Mouse (Mus musculus) lung, embryonic 16.5 days (tissue): ENCODE data around the gene Pskh1. TPM values are rescaled to one million over a fixed set of nuclear protein-coding genes. Genes with fewer than 3 reads are reported as not detected.
A peak's percentile ranks its signal among the peaks of the same experiment; 100 is the strongest.

Experiments
- ATAC-seq: fragments of 200-750 bp; cut with Nextera tagmentation; 2 replicates; pipeline ENCODE4 v1.8.0; 2017; ENCODE audit warnings: low read depth, mild to moderate bottlenecking, moderate library complexity
- H3K27ac ChIP-seq: fragments of 300-500 bp; sonication (generic); 2 replicates; pipeline ENCODE4 v1.5.1; 2014; ENCODE audit warnings: mild to moderate bottlenecking, control low read depth, low read length
- H3K27me3 ChIP-seq: fragments of 300-500 bp; sonication (generic); 2 replicates; pipeline ENCODE4 v1.6.1; 2014; ENCODE audit warnings: low read depth, low read length, mixed read lengths; ENCODE audit not compliant: control insufficient read depth, insufficient read depth
- H3K36me3 ChIP-seq: fragments of 300-500 bp; sonication (generic); 2 replicates; pipeline ENCODE4 v1.6.1; 2014; ENCODE audit warnings: low read length; ENCODE audit not compliant: control insufficient read depth, insufficient read depth
- H3K4me1 ChIP-seq: fragments of 300-500 bp; sonication (generic); replicated peaks from 2 replicates; pipeline ENCODE4 v1.6.1; 2014; ENCODE audit warnings: low read length, mixed read lengths; ENCODE audit not compliant: control insufficient read depth, insufficient read depth
- H3K4me2 ChIP-seq: fragments of 300-500 bp; sonication (generic); 2 replicates; pipeline ENCODE4 v1.6.1; 2014; ENCODE audit warnings: low read depth, low read length, control low read depth
- H3K4me3 ChIP-seq: fragments of 300-500 bp; sonication (generic); 2 replicates; pipeline ENCODE4 v1.5.1; 2014; ENCODE audit warnings: mild to moderate bottlenecking, low read length, control low read depth
- H3K9ac ChIP-seq: fragments of 300-500 bp; sonication (generic); 2 replicates; pipeline ENCODE4 v1.6.1; 2014; ENCODE audit warnings: low read length, control low read depth
- H3K9me3 ChIP-seq: fragments of 300-500 bp; sonication (generic); 2 replicates; pipeline ENCODE4 v1.6.1; 2016; ENCODE audit warnings: low read length; ENCODE audit not compliant: control insufficient read depth
- WGBS: fragments of 180-500 bp; shearing (Covaris S2); extraction: QIAGEN DNeasy Blood & Tissue Kit; methylation state at CpG from one replicate; pipeline ENCODE4 v1.1.7; 2014; 5-methylcytosine and 5-hydroxymethylcytosine counted together
- polyA plus RNA-seq: library from polyadenylated mRNA; unstranded; fragments of >200 nt; fragmentation: Nextera tagmentation; extraction: Ambion mirVana; gene quantifications from 2 replicates; pipeline ENCODE4 v1.2.1, GENCODE M21; 2015

Gene Pskh1
- polyA plus RNA-seq, 1 experiment from 2014 or later = 34.0 TPM

DNA sequence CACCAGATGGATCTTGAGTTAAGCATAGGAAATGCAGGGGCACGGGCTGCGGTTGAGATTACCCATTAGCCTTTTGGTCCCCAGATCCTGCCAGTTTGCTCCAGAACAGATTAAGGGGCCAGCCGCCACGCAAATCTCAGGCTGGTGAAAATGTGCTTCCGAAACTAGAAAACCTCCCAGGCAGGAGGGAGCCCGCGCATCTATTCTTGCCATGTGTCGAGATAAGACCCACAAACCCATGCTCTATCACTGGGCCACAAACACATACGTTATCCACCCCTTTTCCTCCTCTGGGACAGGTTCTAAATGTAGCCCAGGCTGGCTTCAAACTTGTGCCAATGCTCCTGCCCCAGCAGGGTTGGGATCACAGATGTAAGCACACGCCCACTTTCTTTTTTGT is 61.3 kb downstream of the Pskh1 start:
- ATAC-seq = no peak
- peaks cover 19% of the 10 kb centered on the region for H3K4me1 ChIP-seq
- H3K4me2 ChIP-seq = no peak overlapping the region
- 88% methylated on average over 10 of the region's 10 CpGs for WGBS
- no peak overlapping the region for H3K27ac ChIP-seq
- H3K36me3 ChIP-seq = peaks cover 2% of the 10 kb centered on the region; the same call in 1 of the 2 replicates
- no peak overlapping the region for H3K4me3 ChIP-seq
- no peaks in the 10 kb centered on the region for H3K27me3 ChIP-seq
- H3K9ac ChIP-seq = no peak overlapping the region
- H3K9me3 ChIP-seq = no peaks in the 10 kb centered on the region

DNA sequence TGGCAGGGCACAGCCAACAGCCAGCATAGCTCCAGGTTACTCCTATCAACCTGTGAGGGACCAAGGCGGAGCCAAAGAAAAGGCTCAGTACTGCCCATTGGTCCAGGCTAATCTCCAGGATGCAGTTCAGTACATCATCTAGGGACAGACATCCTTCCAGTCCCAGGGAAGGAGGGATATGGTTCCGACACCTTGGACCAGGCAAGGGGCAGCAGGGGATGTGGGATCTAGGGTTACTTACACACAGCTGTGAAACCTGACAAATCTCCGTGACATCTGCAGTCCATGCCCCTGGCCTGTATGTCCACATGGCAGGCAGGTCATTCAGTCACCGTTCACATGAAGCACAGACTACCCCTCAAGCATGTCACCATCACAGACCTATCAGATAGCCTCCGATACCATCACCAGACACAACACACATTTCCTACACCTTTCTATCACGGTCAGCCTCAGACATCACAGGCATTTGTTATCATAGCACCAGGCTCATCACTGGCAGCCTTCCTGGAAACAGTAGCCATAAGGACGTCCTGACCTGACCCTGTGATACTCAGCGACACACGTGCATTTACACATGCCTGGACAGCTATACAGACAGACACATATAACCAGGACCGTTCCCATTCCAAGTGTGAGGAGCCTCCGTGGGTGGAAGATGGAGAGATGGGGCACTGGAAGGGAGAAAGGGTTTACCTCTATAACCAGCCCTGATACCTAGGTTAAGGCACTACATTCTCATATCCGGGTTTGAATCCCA is 64.4 kb downstream of the Pskh1 start:
- Histone ChIP-seq H3K36me3 (0 out of 2 replicates have a peak, but pooled peaks cover 2% of the 10 kb centered on the region), H3K9me3 (no peaks in the 10 kb centered on the region), H3K27me3 (no peaks in the 10 kb centered on the region), H3K27ac (peak overlapping the region; percentile 92), H3K4me1 (peaks cover 28% of the 10 kb centered on the region), H3K4me3 (peak overlapping the region; percentile 91), H3K4me2 (peak overlapping the region; percentile 60), H3K9ac (peak overlapping the region; percentile 93)
- 42% methylated on average over 12 of the region's 12 CpGs for WGBS
- no peak for ATAC-seq

DNA sequence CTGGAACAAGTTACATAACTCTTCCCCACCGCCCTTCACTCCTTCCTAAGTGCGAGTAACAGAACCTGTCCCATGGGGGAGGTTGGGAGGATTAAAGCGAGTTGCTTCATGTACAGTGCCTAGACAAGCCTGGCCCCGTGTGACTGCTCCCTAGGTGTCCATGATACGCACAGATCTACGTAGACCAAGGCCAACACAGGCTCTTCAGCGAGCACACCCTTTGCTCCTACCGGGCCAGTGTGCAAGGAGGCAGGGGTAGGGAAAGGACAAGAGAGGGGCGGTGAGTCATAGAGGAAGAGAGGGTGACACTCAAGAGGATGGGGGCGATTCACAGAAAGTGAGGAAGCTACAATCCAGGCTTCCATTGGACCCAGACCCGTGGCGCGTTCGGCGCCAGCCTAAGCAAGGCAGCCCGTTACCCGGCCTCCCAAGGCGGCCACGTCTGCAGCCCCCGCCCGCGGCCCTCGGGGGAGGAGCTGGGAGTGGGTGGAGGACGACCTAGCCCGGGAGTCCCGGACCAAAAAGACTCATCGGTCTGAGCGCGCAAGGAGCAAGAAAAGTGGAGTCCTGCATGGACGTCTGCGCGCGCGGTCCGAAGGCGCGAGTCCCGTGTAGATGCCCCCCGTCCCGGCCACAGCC is 65.1 kb downstream of the Pskh1 start:
- Histone ChIP-seq H3K4me2 (peak overlapping the region; percentile 60), H3K27ac (peak overlapping the region; percentile 92), H3K4me3 (peak overlapping the region; percentile 91), H3K9ac (peak overlapping the region; percentile 93), H3K4me1 (peaks cover 28% of the 10 kb centered on the region), H3K36me3 (0 out of 2 replicates have a peak, but pooled peaks cover 2% of the 10 kb centered on the region), H3K27me3 (no peaks in the 10 kb centered on the region), H3K9me3 (no peaks in the 10 kb centered on the region)
- peak; percentile 72 for ATAC-seq
- under 1% methylated on average over 40 of the region's 40 CpGs for WGBS

DNA sequence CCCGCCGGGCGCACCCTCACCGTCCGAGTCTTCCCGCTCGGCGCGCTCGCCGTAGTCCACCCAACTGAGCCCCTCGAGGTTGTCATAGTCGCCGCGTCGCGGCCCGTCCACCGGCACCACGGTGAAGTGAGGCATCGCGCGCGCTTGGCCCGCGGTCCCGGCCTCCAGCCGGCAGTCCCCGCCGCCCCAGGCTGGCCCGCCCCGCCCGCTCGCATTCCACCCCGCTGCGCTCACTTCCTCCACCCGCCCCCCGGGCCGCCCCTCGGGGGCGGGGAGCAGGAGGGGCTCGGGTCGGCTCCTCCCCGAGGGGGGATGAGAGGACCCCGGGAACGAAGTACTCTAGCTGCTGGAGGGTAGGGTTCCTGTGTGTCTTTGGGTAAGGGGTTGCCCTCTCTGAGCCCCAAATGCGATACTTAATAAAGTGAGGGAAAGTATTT is 65.7 kb downstream of the Pskh1 start, which contains the start of gene Slc12a4:
Gene Slc12a4, minus strand, starts transcription at position 193 of the 437 bp plus-strand sequence.
- H3K9ac ChIP-seq = peak within 1 kb of the TSS; percentile 93
- peak within 1 kb of the TSS; percentile 91 for H3K4me3 ChIP-seq
- peaks cover 28% of the 10 kb centered on the region for H3K4me1 ChIP-seq
- H3K27ac ChIP-seq = peak within 1 kb of the TSS; percentile 92
- no peaks in the 10 kb centered on the region for H3K36me3 ChIP-seq
- peak; percentile 95 for ATAC-seq
- no peaks in the 10 kb centered on the region for H3K9me3 ChIP-seq
- no peaks in the 10 kb centered on the region for H3K27me3 ChIP-seq
- H3K4me2 ChIP-seq = peak within 1 kb of the TSS; percentile 60
- WGBS = under 1% methylated on average over 34 of the region's 47 CpGs

DNA sequence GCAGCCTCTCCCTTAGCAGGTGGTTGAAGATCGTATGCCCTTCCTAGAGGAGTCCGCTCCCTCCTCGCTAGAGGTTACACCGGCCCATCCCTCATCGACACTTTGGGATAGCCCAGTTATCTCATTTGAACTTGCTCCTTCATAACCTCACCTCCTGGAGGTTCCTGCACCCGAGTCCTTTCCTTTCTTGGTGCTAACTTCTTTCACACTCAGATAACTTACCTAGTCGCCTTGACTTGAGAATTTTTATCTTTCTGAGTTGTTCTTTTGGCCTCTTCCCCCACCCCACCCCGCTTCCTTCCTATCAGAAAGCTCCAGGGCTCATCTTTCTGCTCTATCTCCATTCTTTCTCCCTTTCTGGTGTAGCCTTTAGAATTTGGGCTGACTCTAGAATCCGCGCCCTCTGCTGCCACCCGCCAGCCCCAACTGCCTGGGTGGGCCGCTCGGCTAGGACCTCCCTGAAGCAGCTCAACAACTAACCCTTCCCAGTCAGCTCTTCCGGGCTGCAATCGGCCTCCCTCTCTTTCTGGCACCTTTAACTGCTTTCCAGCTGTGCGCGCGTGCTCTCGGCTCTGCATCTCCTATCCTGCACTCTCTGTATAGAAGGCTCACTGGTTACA is 66.6 kb downstream of the Pskh1 start:
- peak overlapping the region; percentile 60 for H3K4me2 ChIP-seq
- H3K4me1 ChIP-seq = peaks cover 28% of the 10 kb centered on the region
- H3K36me3 ChIP-seq = no peaks in the 10 kb centered on the region
- ATAC-seq = peak; percentile 72
- no peaks in the 10 kb centered on the region for H3K9me3 ChIP-seq
- H3K4me3 ChIP-seq = peak overlapping the region; percentile 91
- H3K27ac ChIP-seq = peak overlapping the region; percentile 41
- 7% methylated on average over 19 of the region's 19 CpGs for WGBS
- H3K9ac ChIP-seq = peak overlapping the region; percentile 21
- no peaks in the 10 kb centered on the region for H3K27me3 ChIP-seq

DNA sequence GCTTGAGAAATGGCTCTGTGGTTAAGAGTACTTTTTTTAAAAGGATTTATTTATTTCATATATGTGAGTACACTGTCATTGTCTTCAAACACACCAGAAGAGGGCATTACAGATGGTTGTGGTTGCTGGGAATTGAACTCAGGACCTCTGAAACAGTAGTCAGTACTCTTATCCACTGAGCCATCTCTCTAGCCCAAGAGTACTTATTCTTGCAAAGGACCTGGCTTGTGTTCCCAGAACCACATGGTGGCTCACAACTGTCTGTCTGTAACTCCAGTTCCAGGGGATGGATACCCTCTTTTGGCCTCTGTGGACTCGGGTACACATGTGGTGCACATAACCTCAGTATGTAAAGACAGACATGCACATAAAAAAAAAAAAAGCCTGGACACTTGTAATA is 69.1 kb downstream of the Pskh1 start:
- no peaks in the 10 kb centered on the region for H3K27me3 ChIP-seq
- H3K4me2 ChIP-seq = no peak overlapping the region
- H3K4me1 ChIP-seq = peaks cover 21% of the 10 kb centered on the region
- H3K36me3 ChIP-seq = no peaks in the 10 kb centered on the region
- no peak overlapping the region for H3K9ac ChIP-seq
- no peak overlapping the region for H3K27ac ChIP-seq
- 59% methylated on average over 1 of the region's 1 CpGs for WGBS
- H3K9me3 ChIP-seq = no peaks in the 10 kb centered on the region
- no peak overlapping the region for H3K4me3 ChIP-seq
- no peak for ATAC-seq

DNA sequence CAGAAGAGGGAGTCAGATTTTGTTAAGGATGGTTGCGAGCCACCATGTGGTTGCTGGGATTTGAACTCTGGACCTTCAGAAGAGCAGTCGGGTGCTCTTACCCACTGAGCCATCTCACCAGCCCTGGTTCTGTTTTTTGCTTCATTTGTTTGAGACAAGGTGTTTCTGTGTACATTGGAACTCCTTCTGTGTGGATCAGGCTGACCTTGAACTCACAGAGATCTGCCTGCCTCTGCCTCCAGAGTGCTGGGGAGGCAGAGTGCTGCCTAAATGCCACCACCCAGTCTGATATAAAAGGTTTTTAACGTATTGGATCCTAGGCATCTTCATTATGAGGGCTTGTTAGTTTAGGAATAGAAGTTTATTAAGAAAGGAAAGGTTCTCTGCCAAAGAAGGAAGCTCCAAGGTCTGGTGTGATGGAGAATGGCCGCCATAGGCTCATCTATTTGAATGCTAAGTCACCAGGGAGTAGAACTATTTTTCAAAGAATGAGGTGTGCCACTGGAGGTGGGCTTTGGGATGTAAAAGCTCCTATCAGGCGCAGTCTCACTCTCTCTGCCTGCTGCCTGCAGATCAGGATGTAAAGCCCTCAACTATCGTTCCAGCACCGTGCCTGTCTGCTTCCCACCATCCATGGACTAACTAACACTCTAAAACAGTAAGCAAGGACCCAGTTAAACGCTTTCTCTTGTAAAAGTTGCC is 70.9 kb downstream of the Pskh1 start:
- WGBS = 73% methylated on average over 8 of the region's 8 CpGs
- no peaks in the 10 kb centered on the region for H3K36me3 ChIP-seq
- H3K9me3 ChIP-seq = no peaks in the 10 kb centered on the region
- H3K27ac ChIP-seq = no peak overlapping the region
- no peak for ATAC-seq
- peaks cover 13% of the 10 kb centered on the region for H3K4me1 ChIP-seq
- H3K4me3 ChIP-seq = no peak overlapping the region
- H3K9ac ChIP-seq = no peak overlapping the region
- no peaks in the 10 kb centered on the region for H3K27me3 ChIP-seq
- H3K4me2 ChIP-seq = no peak overlapping the region

DNA sequence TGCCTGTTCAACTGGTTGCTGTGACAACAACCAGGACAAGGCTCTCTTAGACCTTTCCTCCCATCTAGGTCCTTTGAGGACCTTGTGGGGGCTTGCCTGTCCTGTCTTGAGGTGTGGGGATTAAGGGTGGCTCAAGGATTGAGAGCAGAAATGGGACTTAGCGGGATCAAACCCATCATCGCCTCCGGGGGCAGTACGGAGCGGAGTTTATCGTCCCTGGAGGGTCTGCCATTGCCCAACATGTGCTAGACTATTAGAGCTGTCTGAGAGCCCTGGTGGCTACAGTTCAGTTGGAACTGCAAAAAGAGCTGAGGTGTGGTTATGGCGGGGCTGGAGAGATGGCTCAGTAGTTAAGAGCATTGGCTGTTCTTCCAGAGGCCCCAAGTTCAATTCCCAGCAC is 75.1 kb downstream of the Pskh1 start:
- no peaks in the 10 kb centered on the region for H3K36me3 ChIP-seq
- no peaks in the 10 kb centered on the region for H3K4me1 ChIP-seq
- H3K9me3 ChIP-seq = no peaks in the 10 kb centered on the region
- no peak overlapping the region for H3K9ac ChIP-seq
- 65% methylated on average over 7 of the region's 7 CpGs for WGBS
- ATAC-seq = no peak
- no peak overlapping the region for H3K4me3 ChIP-seq
- H3K27me3 ChIP-seq = no peaks in the 10 kb centered on the region
- no peak overlapping the region for H3K4me2 ChIP-seq
- no peak overlapping the region for H3K27ac ChIP-seq

DNA sequence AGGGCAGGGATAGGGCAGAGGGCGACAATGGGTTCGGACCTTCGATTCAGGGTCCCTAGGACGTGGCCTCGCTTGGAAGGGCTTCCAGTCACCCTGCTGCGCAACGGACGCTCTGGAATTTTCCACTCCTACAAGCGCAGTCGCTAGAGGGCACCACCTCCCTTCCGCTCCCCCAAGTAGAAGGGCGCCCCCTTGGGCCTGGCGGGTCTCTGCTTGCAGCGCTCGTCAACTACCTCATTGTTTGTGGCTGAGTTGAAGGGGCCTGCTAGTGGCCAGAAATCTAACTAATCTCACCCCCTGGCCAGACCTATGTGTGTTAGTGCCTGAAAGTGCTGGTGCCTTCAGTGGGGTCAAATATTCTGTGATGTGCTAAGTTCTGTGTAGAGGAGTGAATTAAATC is 79.1 kb downstream of the Pskh1 start, which contains the start of gene Dpep3:
Gene Dpep3, minus strand, starts transcription at position 105 of the 400 bp plus-strand sequence.
- Histone ChIP-seq H3K4me1 (no peaks in the 10 kb centered on the region), H3K27ac (no peak within 1 kb of the TSS), H3K9me3 (no peaks in the 10 kb centered on the region), H3K27me3 (no peaks in the 10 kb centered on the region), H3K9ac (no peak within 1 kb of the TSS), H3K4me2 (no peak within 1 kb of the TSS), H3K36me3 (no peaks in the 10 kb centered on the region), H3K4me3 (no peak within 1 kb of the TSS)
- WGBS = 90% methylated on average over 15 of the region's 15 CpGs
- ATAC-seq = no peak
